Mouse (Mus musculus): ENCODE results near the gene Gm14214.

- TF ChIP-seq POLR2A (IDR thresholded peaks at IDR 0.05; ENCODE audit: control insufficient read depth in 1 of 2, insufficient read depth in 1 of 2, low read depth in 1 of 2, low read length in 2 of 2, poor library complexity in 1 of 2) (no peak), EP300 (IDR thresholded peaks at IDR 0.05; ENCODE audit: low read depth in 1 of 2, low read length in 2 of 2) (no peak), RCOR1 (IDR thresholded peaks at IDR 0.05; ENCODE audit: low read depth, low read length) (no peak), GATA1 (IDR thresholded peaks at IDR 0.05; ENCODE audit: low read depth, low read length) (no peak), CTCF (IDR thresholded peaks at IDR 0.05 in 2 of 3, conservative IDR thresholded peaks at IDR 0.05 in 1 of 3; ENCODE audit: control insufficient read depth in 1 of 3, insufficient read depth in 1 of 3, low read depth in 2 of 3, low read length in 3 of 3, poor library complexity in 1 of 3, severe bottlenecking in 1 of 3) (no peak)
These were observed 41.0 kb upstream of the Gm14214 start for GRCm38 (mm10) chr2:154810821-154811220.
